Comparison of ENCODE assay signal across 25 mouse cellular contexts in the genomic region with DNA sequence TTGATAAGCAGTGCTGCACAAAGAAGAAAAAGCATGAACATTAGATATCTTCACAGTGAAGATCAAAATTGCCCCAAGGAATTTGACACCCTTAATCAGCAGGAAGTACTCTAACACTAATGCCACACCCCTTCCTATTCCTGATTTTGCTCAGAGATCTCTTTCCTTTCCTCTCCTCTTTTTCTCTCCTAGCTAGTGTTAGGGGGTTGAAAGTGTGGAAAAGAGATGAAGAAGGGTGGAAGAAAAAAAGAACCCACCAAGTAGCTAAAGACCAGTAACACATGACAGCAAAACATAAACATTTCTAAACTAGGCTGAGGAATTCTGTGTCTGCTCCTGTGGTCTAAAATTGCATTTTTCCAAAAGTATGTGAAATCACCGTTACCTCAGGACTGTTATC.
"Had no signal": no experiment of that assay in that cellular context is flagged by ENCODE, and none has a peak within 500 bp of the region (broad histone marks: within the 10 kb centered on the region; RNA-seq: fewer than 3 reads in every experiment).

No protein-coding gene starts in this region.

- H3K4me2 ChIP-seq: embryonic facial prominence, embryonic 12.5 days; embryonic facial prominence, embryonic 13.5 days; embryonic facial prominence, embryonic 15.5 days; forebrain, embryonic 12.5 days; forebrain, embryonic 13.5 days; forebrain, embryonic 15.5 days had no signal

- H3K4me3 ChIP-seq: embryonic facial prominence, embryonic 10.5 days; embryonic facial prominence, embryonic 12.5 days; embryonic facial prominence, embryonic 13.5 days; embryonic facial prominence, embryonic 15.5 days; erythroblast, embryonic 14.5 days; forebrain, embryonic 10.5 days; forebrain, embryonic 12.5 days; forebrain, embryonic 13.5 days; forebrain, embryonic 15.5 days; gastrocnemius, adult 2 months; heart, adult 2 months; heart, embryonic 10.5 days had no signal

- DNase-seq: cerebellum, adult 9-11 months; cerebellum, postnatal 10 days; cerebellum, postnatal 14 days; cerebellum, postnatal 25 days; cerebellum, postnatal 36 days; embryo, embryonic 11 days; forebrain, postnatal 0 days; gastrocnemius, adult 2 months; gastrocnemius, postnatal 10 days; gastrocnemius, postnatal 14 days; gastrocnemius, postnatal 25 days; gastrocnemius, postnatal 36 days; heart, adult 11 months; heart, adult 18-20 months; heart, adult 2 months had no signal

- H3K9ac ChIP-seq: embryonic facial prominence, embryonic 12.5 days; embryonic facial prominence, embryonic 13.5 days; embryonic facial prominence, embryonic 15.5 days; forebrain, embryonic 12.5 days; forebrain, embryonic 13.5 days; forebrain, embryonic 15.5 days; forebrain, postnatal 0 days had no signal

- H3K27me3 ChIP-seq: embryonic facial prominence, embryonic 12.5 days; embryonic facial prominence, embryonic 13.5 days; embryonic facial prominence, embryonic 15.5 days; forebrain, embryonic 12.5 days; forebrain, embryonic 13.5 days; forebrain, embryonic 15.5 days had no signal

- H3K27ac ChIP-seq: embryonic facial prominence, embryonic 10.5 days; embryonic facial prominence, embryonic 12.5 days; embryonic facial prominence, embryonic 13.5 days; embryonic facial prominence, embryonic 15.5 days; forebrain, embryonic 10.5 days; forebrain, embryonic 12.5 days; forebrain, embryonic 13.5 days; forebrain, embryonic 15.5 days; gastrocnemius, adult 2 months; heart, adult 2 months; heart, embryonic 10.5 days had no signal

- H3K36me3 ChIP-seq: embryonic facial prominence, embryonic 12.5 days; embryonic facial prominence, embryonic 13.5 days; embryonic facial prominence, embryonic 15.5 days; forebrain, embryonic 12.5 days; forebrain, embryonic 15.5 days; heart, embryonic 10.5 days had no signal

- H3K9me3 ChIP-seq: embryonic facial prominence, embryonic 10.5 days; embryonic facial prominence, embryonic 12.5 days; embryonic facial prominence, embryonic 13.5 days; embryonic facial prominence, embryonic 15.5 days; forebrain, embryonic 10.5 days; forebrain, embryonic 12.5 days; forebrain, embryonic 13.5 days; forebrain, embryonic 15.5 days; heart, embryonic 10.5 days had no signal
